Mouse (Mus musculus): ENCODE results near the gene Trim30a. TPM values are rescaled to one million over a fixed set of nuclear protein-coding genes. Genes with fewer than 3 reads are reported as not detected.
"Not testable (repeated sequence)": the region's sequence is repeated elsewhere in the genome, so short reads cannot be mapped to it uniquely, and the experiment has no call there.

The Trim30a gene
- 4.3 and 5.2 TPM in 2 replicates for polyA plus RNA-seq (2015; fragmentation: Nextera tagmentation; extraction: Ambion mirVana)

DNA sequence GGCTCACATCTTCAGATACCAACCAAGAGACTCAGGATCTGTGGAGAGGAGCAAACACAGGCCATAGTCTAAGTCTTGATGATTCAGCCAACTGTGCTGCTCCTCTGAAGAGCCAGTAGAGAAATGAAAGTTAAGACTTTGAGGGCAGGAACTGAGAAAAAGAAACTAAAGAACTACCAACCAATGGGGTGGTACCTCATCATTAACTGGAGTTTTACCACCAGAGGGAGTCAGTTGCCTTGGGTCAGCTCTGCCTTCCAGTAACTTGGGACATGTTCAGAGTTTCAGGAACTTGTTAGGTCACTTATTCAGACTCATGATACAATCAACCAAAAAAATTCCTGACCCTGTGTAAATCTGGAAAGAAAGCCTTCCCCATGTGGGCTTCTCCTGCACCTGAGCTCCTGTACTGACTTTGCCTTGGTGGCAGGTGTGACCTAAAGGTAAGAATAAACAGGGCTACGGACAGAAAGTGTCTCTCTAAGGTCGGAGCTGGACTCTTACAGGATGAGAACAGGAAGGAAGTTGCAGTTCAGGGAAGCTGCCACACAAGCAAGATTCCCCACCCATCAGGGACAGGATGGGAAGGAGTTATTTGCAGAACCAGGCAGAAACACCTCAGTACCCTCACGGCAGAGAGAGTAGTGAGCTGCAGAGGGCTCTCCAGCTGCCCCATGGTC lies at the start of gene Trim30a:
TSS of gene Trim30a (minus strand) at position 129 of the 680 bp plus-strand sequence.
- DNase-seq: no peak
- Histone ChIP-seq H3K27ac (ENCODE audit: low read depth) (peak within 1 kb of the TSS; percentile 84), H3K36me3 (replicated peaks; ENCODE audit: insufficient read depth, low read length) (no peaks in the 10 kb centered on the region), H3K4me2 (ENCODE audit: low read depth, low read length) (peak within 1 kb of the TSS; percentile 59), H3K27me3 (ENCODE audit: insufficient read depth, low read length) (no peaks in the 10 kb centered on the region), H3K9ac (replicated peaks) (no peak within 1 kb of the TSS; the same call in 1 of the 2 replicates), H3K4me1 (ENCODE audit: insufficient read depth) (no peaks in the 10 kb centered on the region), H3K4me3 (ENCODE audit: low read depth, low read length) (peak within 1 kb of the TSS; percentile 45), H3K9me3 (ENCODE audit: low read length) (no peaks in the 10 kb centered on the region)
- ATAC-seq: peak; percentile 93
- 31% methylated on average over 3 of the region's 3 CpGs for WGBS (ENCODE audit: insufficient replicate concordance)
- TF ChIP-seq EP300 (IDR thresholded peaks at IDR 0.05; ENCODE audit: low read depth): peak; percentile 38; the same call in 1 of the 2 replicates
- TF ChIP-seq CTCF (IDR thresholded peaks at IDR 0.05; ENCODE audit: low read depth): peak; percentile 61

DNA sequence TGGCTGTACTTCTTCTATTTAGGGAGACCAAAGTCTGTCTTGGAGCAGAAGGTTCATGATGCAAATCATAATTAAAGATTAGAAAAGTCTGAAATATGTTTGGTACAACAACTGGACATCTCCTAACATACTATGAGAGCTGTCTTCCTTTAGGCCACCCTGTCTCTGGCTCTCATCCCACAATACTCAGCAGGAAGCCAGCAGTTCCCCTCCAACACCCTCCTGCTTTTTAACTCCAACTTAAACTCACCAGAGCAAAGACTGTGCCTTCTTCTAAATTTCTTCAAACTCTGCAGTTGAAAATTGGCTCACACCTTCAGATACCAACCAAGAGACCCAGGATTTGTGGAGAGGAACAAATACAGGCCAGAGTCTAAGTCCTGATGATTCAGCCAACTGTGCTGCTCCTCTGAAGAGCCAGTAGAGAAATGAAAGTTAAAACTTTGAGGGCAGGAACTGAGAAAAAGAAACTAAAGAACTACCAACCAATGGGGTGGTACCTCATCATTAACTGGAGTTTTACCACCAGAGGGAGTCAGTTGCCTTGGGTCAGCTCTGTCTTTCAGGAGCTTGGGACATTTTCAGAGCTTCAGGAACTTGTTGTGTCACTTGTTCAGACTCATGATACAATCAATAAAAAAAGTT lies 42.5 kb upstream of the Trim30a start, which contains the start of gene Trim30d:
TSS of gene Trim30d (minus strand) at position 429 of the 645 bp plus-strand sequence.
- H3K4me3 ChIP-seq (ENCODE audit: low read depth, low read length): peak within 1 kb of the TSS; percentile 28
- H3K4me2 ChIP-seq (ENCODE audit: low read depth, low read length): peak within 1 kb of the TSS; percentile 50
- not testable (repeated sequence) for H3K36me3 ChIP-seq (replicated peaks; ENCODE audit: insufficient read depth, low read length); H3K27me3 ChIP-seq (ENCODE audit: insufficient read depth, low read length); H3K4me1 ChIP-seq (ENCODE audit: insufficient read depth); H3K9ac ChIP-seq (replicated peaks); DNase-seq; H3K9me3 ChIP-seq (ENCODE audit: low read length)
- peak; percentile 93 for ATAC-seq
- H3K27ac ChIP-seq (ENCODE audit: low read depth): 0 out of 2 replicates have a peak within 1 kb of the TSS, but pooled peaks have one; percentile 25
- TF ChIP-seq CTCF (IDR thresholded peaks at IDR 0.05; ENCODE audit: low read depth): peak; percentile 58

DNA sequence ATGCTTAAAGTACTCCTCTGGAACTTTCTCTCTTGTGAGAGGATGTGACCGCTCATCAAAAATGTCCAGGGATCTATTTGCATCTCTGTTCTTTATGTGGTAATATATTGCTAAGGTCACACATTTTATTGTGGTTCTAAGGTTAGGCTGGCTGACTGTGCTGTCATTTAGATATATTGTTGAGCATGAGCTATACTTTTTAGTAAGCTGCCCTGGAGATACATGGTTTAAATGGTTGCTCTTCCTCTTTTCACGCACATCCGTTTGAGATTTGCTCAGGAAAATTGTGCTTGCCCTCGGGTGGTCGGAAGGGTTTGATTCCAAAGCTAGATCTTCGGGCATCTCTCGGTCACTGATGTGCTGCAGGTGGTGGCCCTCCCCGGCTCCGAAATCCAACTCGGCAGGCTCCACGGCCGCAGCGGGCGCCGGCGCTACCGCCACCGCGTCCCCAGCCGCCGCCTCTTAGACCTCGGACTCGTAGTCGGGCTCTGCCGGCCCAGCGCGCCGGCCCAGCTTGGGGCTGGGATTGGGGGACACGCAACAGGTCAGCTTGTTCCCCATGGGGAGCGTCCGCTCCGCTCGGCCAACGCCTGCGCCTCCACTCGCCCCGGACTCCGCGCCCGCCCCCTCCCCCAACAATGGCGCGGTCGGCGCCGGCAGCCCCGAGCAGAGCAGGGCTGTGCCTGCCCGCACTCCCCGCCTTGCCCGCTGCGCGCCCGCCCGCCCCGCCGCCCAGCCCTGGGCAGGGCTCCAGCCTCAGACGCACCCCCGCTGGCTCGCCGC lies 36.8 kb upstream of the Trim30a start:
- peak; percentile 68 for ATAC-seq
- Histone ChIP-seq H3K4me1 (ENCODE audit: insufficient read depth) (no peaks in the 10 kb centered on the region), H3K4me2 (ENCODE audit: low read depth, low read length) (peak overlapping the region; percentile 68), H3K4me3 (ENCODE audit: low read depth, low read length) (peak overlapping the region; percentile 51), H3K27ac (ENCODE audit: low read depth) (no peak overlapping the region), H3K9ac (replicated peaks) (no peak overlapping the region), H3K27me3 (ENCODE audit: insufficient read depth, low read length) (0 out of 2 replicates have a peak, but pooled peaks cover 2% of the 10 kb centered on the region), H3K9me3 (ENCODE audit: low read length) (no peaks in the 10 kb centered on the region), H3K36me3 (replicated peaks; ENCODE audit: insufficient read depth, low read length) (no peaks in the 10 kb centered on the region)
- TF ChIP-seq EP300 (IDR thresholded peaks at IDR 0.05; ENCODE audit: low read depth) (no peak), CTCF (IDR thresholded peaks at IDR 0.05; ENCODE audit: low read depth) (no peak)
- peak; percentile 32 for DNase-seq
- 3% methylated on average over 42 of the region's 59 CpGs for WGBS (ENCODE audit: insufficient replicate concordance)

DNA sequence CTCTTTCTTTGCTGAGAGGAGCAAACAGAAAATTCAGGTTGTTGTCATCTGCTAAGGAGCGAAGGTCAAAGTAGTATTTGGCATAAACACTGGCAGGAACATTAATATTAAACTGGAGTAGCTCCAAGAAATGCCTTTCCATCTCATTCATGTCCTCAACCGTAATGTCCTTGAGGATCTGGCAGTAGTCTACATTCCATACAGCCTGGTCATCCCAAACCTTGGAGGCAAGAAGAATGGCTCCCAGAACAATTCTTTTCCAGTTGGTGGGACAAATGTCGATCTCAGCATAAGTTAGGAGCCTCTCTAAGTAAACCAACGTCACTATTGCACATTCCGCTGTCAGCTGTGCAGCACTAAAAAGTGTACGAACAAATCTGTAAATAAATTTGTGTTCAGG lies 36.2 kb upstream of the Trim30a start:
- not testable (repeated sequence) for H3K27me3 ChIP-seq (ENCODE audit: insufficient read depth, low read length); H3K27ac ChIP-seq (ENCODE audit: low read depth); DNase-seq; H3K9me3 ChIP-seq (ENCODE audit: low read length); H3K4me2 ChIP-seq (ENCODE audit: low read depth, low read length); H3K36me3 ChIP-seq (replicated peaks; ENCODE audit: insufficient read depth, low read length); H3K9ac ChIP-seq (replicated peaks); ATAC-seq; H3K4me1 ChIP-seq (ENCODE audit: insufficient read depth); H3K4me3 ChIP-seq (ENCODE audit: low read depth, low read length)
- WGBS (ENCODE audit: insufficient replicate concordance): 60% methylated on average over 6 of the region's 6 CpGs

DNA sequence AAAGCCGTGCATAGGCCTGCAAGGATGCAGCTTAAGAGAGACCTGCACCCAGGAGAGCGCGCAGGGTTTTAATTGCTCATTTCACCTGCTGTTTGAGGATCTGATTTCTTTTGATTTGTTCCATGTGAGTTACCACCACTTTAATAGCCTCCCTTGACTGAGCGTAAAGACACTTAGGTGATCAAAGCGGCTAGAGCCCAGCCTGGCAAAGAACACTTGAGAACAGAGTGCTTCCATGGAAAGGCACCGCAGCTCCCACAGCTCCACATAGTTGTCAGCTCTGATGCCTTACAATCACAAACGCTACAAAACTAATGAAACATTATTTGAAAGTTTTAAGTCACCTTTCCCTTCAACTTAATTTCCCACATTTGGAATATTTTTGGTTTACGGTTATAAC lies 34.5 kb upstream of the Trim30a start:
- 82% methylated on average over 6 of the region's 8 CpGs for WGBS (ENCODE audit: insufficient replicate concordance)
- not testable (repeated sequence) for H3K9ac ChIP-seq (replicated peaks); H3K9me3 ChIP-seq (ENCODE audit: low read length); H3K27me3 ChIP-seq (ENCODE audit: insufficient read depth, low read length); H3K36me3 ChIP-seq (replicated peaks; ENCODE audit: insufficient read depth, low read length); H3K4me1 ChIP-seq (ENCODE audit: insufficient read depth); H3K27ac ChIP-seq (ENCODE audit: low read depth); ATAC-seq; DNase-seq; H3K4me2 ChIP-seq (ENCODE audit: low read depth, low read length); H3K4me3 ChIP-seq (ENCODE audit: low read depth, low read length)

DNA sequence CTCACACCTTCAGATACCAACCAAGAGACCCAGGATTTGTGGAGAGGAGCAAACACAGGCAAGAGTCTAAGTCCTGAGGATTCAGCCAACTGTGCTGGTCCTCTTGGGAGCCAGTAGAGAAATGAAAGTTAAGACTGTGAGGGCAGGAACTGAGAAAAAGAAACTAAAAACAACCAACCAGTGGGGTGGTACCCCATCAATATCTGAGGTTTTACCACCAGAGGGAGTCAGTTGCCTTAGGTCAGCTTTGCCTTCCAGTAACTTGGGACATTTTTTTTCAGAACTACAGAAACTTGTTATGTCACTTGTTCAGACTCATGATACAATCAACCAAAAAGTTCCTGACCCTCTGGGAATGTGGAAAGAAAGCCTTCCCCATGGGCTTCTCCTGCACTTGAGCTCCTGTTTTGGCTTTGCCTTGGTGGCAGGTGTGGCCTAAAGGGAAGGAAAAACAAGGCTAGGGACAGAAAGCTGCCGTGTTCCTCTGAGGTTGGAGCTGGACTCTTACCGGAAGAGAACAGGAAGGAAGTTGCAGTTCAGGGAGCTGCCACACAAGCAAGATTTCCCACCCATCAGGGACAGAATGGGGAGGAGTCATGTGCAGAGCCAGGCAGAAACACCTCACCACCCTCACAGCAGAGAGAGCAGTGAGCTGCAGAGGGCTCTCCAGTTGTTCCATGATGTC lies 18.9 kb downstream of the Trim30a start:
- peak; percentile 67 for TF ChIP-seq CTCF (IDR thresholded peaks at IDR 0.05; ENCODE audit: low read depth)
- TF ChIP-seq EP300 (IDR thresholded peaks at IDR 0.05; ENCODE audit: low read depth): no peak
- peak; percentile 49 for DNase-seq
- Histone ChIP-seq H3K4me2 (ENCODE audit: low read depth, low read length) (peak overlapping the region; percentile 45), H3K27me3 (ENCODE audit: insufficient read depth, low read length) (no peaks in the 10 kb centered on the region), H3K36me3 (replicated peaks; ENCODE audit: insufficient read depth, low read length) (no peaks in the 10 kb centered on the region), H3K4me1 (ENCODE audit: insufficient read depth) (peaks cover 3% of the 10 kb centered on the region; the same call in 1 of the 2 replicates), H3K9me3 (ENCODE audit: low read length) (no peaks in the 10 kb centered on the region), H3K4me3 (ENCODE audit: low read depth, low read length) (peak overlapping the region; percentile 39), H3K9ac (replicated peaks) (no peak overlapping the region; the same call in 1 of the 2 replicates), H3K27ac (ENCODE audit: low read depth) (peak overlapping the region; percentile 72)
- 11% methylated on average over 2 of the region's 2 CpGs for WGBS (ENCODE audit: insufficient replicate concordance)
- ATAC-seq: peak; percentile 90

All from liver, postnatal 0 days (tissue).